Mouse (Mus musculus) kidney, adult 18-20 months (tissue): ENCODE measurements around the gene Fbxl3.

Experiments used
- DNase-seq: peaks from one replicate; pipeline ENCODE4 v3.0.0; 2021

Gene Fbxl3

DNA sequence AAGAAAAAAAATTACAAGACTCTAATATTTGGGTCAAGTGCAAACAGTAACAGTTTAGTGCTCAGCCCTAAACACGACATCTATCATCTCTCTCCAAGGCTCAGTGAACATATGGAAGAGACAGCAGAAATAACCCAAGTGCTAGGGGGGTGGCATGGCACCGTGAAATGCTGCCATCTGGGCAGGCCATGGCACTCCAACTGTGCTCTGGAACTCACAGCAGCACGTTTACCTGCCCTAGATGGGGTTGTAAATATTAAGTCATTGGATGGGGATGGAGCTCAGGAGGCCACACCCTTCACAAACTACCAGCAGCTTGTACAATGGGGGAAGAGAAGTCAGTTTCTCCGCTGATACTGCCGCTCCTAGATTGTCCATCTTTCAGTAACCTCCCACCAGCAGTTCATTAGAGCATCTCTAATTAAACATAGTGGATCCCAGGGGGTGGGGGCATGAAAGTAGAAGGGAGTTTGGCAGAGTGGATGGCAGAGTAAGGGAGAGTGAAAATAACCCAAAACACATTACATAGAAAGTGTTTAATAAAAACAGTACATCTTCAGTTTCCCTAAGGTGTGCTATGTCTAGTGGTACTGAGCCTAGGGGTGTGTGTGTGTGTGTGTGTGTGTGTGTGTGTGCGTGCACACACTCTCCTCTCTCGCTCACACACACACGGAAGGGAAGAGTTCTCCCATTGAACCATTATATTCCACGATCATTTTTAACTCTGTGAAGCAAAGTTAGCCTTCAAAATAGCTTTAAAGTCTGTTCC lies 20.0 kb downstream of the Fbxl3 start:
- DNase-seq, result no peak

DNA sequence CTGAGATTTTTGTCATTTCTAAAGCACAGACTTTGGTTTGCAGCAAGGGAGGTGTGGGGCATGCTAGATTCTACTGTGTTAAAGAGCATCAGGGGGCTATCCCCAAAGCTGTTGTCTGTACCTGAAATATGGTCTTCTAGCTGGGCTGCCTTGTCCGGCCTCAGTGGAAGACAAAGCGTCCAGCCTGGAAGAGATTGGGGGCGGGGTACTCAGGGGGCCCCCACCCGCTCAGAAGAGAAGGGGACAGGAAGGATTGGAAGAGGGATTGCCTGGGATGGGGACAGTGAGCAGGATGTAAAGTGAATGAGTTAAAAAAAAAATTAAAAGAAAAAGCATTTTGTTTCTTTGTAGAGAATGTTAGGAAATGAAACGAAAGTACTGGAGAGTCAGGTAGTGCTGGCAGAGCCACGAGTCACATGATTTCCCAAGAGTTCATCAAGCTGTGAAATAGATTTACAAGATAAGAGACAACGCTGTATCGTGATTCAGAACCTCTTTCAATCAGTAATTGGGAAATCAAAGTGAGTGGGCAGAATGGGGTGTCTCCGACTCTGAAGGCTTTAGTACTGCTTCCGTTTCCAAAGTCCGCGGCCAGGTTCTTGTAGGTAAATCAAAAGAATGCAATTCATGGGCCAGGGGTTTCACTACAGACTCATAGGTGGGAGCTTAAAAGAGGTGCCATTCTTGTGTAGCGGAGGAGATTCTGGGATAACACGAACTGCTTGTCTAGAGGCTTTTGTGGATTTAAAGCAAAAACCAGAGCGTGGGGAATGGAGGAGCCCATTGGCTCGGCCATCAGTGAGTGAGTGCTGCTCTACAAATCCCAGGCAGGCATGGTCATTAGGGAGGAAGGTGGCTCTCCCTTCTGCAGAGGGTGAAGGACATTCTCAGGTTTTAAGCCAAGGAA lies 21.1 kb downstream of the Fbxl3 start:
- DNase-seq, result no peak

DNA sequence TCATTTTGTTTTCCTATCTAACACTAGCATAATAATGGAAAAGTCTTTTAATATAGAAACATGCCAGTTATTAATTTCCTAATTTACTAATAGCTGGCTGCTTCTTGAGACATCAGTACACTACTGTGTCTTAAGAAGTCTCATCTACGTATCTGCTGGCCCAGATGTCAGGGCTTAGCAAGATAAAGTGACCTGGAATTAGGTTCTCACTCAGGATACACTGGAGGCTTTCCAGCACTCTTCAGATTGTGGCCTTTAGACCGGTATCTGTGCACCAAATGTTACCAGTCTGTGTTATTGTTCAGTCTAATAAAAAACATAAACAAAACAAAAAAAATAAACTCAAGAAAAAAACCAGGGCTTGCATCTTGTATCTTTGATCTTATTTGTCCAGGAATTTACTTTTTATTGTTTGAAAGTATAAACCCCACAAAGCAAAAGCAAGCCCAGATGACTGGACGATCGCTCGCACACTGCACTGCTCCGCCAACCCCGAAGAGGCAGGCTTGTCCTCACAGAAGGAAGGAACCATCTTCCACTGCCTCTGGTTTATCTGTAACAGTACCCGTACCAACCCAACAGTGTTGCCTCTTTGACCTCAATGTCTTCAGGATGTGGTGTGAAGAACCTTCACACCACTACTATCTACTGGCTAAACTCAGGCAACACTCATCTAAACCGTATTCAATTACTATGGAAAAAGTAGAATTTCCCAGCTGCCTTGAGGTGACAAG lies 21.9 kb downstream of the Fbxl3 start:
- DNase-seq, result no peak

DNA sequence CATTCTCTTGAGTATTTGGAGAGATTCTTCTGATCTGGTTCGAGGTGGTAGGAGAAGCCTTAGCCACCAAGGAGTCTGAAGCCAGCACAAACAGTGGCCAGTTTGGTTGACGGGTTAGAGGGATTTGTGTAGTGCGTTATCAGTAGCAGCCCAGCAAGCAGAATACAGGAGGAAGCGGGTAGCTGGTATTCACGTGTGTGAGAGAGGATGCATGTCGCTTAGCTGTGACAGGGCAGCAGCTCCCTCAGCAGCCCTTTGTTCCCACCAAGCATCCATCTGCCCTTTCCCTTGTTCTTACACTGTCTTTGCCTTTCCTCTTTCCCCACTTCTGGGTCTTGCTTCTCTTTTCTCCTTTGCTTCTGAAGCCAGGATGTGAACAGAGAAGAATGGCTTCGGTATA lies 24.2 kb downstream of the Fbxl3 start:
- no peak for DNase-seq

DNA sequence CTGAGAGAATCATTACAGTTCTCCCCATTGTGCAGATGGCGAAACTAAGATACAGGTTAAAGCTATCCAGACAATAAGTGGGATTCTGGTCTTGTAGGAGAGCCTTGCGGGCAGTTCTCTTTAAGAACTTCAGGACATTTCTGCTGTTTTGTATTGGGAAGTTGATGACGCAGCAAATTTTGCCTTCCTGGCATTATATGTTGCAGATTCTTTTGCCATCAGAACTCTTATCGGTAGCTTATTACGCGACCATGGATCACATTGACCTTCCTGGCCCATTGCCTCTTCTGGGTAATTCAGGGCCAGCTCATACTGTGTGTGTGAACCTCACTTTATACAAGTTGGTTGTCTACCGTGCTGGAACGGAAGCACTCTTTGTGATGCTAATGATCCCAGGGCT lies 25.5 kb downstream of the Fbxl3 start:
- DNase-seq, result no peak

DNA sequence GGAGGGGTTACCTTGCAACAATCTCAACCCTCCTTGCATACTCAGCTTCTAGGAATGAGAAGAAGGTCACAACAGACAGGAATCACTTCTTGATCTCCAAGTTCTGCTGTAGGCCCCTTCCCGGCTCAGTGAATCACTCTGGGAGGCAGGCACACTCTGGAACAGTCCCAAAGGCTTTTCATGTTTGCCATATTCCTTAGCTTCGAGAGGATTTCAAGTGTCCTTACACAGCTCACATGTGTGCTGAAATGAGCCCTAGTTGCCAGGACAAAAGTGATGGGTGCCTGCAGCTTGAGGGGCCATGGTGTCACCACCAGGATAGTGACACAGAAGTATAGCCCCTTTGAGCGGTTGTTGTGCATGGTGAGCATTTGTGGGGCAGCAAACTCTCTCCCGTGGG lies 26.6 kb downstream of the Fbxl3 start:
- no peak for DNase-seq

DNA sequence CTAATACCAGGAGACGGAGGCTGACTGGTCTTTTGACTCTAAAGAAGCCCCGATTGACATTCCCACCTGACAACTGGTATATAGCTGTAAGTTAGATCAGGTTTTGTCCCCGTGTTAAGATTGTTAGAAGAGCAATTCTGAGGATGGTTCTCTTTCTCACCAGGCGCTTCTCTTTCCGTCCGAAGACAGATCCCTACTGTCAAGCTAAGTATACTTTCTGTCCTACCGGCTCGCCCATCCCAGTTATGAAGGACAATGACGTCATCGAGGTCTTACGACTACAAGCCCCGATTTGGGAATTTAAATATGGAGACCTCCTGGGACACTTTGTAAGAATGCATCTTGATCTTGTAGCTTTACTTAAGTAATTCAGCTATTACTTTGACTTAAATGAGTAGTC lies 27.9 kb downstream of the Fbxl3 start:
- DNase-seq, result no peak

DNA sequence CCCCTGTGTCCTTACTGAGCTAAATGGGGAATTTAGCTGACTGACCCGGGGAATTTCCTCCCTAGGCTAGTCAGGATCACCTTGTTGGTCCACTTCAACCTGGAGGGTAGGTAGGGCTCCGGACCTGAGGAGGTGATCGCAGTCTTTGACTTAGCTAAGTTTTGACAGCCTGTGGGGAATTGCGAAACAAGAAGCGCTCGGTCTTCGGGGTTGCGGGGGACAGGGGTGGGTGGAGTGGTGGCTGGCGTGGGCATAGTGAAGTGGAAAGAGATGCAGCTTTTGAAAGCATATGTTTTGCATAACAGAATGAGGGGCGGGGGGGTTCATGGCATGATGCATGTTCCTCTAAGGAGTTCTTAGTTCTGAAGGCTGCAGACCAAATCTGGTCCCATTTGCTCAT lies 28.6 kb downstream of the Fbxl3 start:
- no peak for DNase-seq

DNA sequence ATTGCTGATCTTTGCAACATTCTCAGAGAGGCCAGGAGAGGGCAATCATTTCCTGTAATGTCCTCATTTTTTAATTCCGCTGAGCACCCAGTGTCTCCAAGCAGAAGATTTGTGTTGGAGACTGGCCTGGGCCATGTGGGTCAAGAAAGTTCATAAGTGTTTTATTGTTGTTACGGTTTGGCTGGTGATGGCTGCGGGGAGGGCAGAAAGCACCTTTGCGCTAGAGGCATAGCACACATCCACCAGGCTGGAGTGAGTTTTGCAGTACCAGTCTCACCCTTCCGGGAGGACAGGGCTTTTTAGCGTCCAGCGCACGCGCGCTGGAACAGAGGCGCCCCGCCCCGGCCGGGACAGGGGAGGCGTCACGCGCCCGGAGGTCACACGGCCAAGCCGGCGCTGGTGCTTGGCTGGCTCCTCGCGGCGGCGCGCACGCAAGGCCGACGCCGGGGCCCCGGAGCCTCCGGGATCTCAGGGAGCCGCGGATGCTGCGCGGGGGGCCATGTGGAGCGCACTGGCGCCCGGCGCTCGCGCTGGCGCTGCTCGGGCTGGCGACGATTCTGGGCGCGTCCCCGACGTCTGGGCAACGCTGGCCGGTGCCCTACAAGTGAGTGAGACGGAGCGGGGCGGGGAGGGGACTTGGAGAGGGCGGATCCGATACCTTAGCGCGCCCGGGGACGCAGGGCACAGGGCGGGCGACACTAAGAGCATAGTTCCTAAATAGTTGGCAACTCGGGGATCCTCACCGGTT lies 29.3 kb downstream of the Fbxl3 start, which contains the start of gene Cln5:
TSS of gene Cln5 (plus strand) at position 353 of the 748 bp plus-strand sequence.
- DNase-seq, result peak; percentile 96

DNA sequence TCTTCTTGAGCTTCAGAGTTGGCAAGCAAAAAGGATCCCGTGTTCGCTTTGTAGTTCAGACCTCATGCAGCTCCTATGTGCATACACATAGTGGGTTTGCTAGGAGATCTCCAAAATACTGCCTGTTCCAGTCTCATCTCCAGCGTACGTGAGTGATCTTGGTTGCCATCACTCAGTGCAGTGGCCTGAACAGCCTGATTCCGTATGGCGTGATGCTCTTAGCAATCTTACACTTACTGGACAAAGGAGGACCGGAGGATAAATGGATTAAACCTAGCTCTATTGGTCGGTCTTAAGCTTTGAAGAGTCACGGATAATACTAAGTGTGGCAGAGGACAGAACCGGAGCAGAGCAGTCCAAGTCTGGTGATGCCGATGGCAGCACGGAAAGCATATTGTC lies 29.9 kb downstream of the Fbxl3 start:
- no peak for DNase-seq

DNA sequence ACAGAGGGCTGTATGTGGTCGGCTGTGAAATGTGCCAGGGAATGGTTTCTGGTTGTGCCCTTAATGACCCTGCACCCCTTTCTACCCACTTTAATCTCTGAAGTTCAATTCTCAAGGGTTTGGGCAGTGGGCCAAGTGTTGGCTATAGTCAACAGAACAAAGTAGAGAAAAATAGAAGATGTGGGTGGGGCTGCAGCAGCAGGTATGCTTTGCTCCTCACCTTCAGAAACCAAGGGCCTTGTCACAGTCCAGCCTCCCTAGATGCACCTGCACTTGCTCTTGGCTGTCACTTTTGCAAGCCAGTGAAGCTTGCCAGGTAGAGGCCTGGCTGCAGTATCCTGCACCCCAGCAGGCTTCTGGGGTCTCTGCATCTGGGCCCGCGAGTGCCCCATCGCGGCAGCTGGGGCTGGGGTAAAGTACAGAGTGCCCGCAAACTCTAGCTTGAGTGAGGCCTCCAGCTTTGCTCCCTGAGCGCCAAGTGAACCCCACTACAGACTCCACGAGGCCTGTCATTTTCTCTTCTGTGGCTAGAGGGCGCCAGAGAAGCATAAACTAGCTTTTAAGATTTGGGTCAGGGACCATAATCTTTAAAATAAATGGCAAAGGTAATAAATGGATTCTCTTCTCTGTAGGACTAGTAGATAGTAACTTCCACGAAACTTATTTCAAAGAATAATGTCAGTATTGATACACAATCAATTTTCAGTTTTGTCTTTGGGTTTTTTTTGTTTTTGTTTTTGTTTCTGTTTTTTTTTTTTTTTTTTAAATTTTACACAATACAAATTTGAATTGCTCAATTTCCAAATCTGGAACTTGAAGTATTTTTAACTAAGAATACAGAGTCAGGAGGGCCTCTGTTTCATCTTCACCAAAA lies 33.8 kb downstream of the Fbxl3 start:
- peak; percentile 89 for DNase-seq

DNA sequence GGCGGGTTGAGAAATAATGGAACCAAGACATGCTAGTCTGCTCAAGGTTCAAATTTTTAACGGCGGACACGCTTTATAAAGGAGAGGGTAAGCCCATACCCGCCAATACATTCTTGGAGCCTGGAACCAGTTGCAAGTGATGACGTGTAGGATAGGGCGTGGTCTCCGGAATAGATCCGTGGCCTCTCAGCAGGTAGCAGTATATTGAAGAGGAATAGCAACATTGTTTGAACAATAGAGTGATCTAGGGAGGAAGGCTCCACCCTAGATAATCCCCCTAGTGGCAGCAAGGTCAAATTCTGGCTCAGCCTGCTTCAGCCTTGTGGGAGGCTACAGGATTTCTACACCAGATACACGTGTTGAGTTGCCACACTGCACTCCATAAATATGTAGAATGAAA lies 39.9 kb downstream of the Fbxl3 start:
- DNase-seq, result no peak

DNA sequence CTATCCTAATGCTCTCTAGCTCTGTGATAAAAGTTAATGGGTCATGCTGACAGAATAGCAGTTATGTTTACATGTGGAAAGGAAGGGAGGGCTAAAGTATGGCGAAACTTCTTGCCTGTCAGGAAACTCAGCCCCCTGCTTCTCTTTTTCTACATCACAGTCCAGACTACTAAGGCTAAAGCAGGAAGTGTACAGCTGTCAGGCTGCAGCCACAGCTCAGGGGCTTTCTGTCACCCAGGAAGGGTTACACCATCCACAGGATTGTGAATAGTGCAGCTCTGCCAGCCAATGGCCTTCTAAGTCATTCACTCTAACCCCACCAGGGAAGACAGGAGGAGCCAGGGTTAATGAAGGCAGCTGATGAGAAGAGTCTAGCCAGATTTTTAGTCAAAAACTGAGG lies 40.4 kb downstream of the Fbxl3 start:
- DNase-seq, result no peak

DNA sequence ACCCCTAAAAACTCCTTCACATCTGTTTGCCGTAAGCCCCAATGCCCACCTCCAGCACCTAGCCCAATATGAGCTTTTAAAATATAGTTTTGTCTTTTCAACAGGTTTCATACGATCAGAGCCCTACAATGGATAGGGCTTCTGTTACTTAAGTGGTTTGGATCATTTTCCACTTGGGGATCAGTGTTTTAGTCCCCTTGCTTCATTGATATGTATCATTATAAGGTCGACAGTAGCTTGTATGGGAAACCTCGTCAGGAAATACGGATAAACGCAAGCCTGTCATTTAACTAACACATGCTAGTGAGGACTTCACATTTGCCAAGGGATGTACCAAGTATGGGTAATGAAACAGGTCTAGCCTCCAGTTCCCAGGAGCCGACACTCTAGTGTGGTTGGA lies 42.8 kb downstream of the Fbxl3 start:
- DNase-seq, result no peak

DNA sequence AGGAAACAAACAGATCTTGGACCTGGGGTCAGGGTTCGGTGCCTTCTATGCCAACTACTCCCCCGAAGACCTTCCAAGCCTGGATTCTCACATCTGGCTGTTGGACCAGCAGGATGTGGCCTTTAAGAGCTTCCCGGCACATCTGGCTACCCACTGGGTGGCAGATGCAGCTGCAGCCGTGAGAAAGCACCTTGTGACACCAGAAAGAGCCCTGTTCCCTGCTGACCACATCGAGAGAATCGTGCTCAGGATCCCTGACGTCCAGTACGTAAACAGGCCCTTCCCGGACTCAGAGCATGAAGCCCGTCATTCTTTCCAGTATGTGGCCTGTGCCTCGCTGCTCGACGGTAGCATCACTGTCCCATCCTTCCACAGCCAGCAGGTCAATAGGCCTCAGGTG lies 44.6 kb downstream of the Fbxl3 start:
- no peak for DNase-seq

DNA sequence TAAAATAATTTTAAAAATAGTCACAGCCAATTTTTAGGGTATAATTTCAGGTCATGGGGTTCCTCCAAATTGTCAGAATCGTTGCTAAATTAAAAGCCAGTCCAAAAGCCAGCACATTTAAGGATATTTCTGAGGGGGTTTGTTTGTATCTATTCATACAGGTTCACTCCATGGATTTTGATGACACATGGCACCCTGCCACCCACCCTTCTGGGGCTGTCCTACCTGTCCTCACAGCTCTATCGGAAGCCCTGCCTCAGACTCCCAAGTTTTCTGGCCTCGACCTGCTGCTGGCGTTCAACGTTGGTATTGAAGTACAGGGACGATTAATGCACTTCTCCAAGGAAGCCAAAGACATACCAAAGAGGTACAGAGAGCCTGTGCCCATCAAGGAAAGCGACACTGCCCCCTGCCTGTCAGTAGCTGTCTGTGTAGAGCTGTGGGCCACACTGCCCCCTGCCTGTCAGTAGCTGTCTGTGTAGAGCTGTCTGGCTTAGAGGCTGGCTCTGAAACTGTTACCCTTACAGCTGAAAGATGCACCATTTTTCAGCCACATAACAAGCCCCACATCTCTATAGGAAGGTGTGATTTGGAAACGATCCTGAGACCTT lies 48.1 kb downstream of the Fbxl3 start:
- DNase-seq, result peak; percentile 85

DNA sequence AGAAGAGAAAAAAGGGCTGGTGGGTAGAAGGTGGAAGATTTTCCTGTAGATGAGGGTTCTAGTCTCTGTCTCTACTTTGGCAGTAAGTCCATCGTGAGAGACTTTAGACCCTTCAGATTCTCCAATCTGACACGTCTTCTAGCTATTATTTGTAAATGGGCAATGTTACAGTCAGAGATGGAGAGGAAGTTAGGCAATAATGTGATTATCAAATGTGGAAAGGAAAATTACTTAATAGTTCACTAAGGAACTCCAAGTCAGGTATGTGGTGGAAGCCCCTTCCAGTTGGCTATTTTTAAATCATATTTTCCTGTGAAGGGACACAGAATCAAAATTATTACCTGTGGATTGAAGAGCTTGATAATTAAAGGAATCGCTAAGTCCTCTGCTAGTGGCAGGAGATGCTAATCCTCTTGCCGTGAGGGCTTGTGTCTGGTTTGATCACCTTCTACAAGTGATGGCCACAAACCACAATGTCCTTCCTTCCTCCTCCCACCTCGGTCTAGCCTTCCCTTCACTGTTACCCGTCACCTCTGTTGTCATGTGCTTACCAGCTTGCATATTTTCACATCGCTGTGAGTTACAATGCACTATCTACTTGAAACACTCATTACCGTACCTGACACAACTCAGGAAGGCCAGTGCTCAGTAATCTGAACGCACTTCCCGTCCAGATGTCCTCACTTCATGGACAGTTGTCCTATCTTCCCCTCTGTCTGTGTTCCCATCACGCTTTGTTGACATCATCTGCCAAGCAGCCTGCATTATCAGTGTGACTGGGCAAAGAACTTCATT lies 50.9 kb downstream of the Fbxl3 start:
- DNase-seq, result no peak

DNA sequence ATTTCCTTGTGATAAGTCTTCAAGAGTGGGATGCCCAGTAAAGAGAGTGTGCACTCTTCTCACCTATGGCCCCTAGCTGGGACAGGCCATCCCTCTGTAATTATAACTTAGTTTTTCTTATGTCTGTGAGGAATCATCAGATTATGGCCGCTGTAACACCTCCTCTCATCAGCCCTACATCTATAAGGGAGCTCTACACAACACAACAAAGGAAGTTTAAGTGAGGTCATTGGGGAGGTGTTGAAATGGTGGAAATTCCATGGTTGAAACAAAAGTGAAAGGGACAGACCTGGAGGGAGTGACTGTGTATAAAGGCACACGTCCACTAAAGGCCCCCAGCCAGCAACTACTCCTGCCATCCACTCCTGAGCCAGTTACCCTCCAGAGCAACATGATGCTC lies 52.7 kb downstream of the Fbxl3 start, which contains the start of gene Acod1:
TSS of gene Acod1 (plus strand) at position 301 of the 400 bp plus-strand sequence.
- no peak for DNase-seq

DNA sequence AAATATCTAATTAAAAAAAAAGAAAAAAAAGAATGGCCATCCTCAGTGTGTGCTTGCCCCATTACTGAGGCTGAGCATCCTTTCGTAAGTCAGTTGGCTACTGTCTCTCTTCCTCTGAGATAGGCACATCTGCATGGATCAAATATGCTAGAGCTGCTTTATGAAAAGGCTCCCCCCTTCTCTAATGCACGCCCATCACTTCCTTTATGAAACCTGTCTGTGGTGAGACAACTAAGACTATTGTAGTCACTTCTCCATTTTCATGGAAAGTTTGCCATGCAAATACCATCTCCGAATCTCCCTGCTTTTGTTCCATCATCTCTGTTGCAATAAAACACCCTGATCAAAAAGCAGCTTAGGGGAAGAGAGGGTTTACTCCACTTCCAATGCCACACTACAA lies 62.4 kb downstream of the Fbxl3 start:
- DNase-seq, result no peak

DNA sequence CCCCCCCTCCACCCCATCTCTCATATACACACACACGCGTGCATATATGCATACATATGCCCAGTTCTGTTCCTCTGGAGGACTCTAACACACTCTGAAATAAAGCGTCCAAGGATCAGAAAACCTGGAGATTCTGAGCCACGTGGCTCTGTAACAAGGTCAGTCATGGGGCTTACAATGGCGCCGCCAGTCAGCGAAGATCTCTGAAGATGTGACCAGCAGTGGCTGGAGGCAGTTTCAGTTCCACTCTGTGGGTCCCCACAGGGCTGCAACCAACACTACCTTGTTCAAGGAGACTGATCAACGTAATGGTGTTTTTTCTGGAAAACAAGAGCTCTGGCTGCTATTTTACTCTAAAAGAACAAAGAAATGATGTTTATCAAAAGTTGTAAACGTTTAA lies 65.3 kb downstream of the Fbxl3 start:
- no peak for DNase-seq
